Mouse (Mus musculus): Measurements from ENCODE around the gene Eif2ak3.
"Not testable (repeated sequence)": the region's sequence is repeated elsewhere in the genome, so short reads cannot be mapped to it uniquely, and the experiment has no call there.

The Eif2ak3 gene

GRCm38 (mm10) chr6:70844002-70844804 is at the start of gene Eif2ak3:
Eif2ak3 (plus strand) TSS chr6:70844515.
- peak; percentile 98 for DNase-seq

GRCm38 (mm10) chr6:70796940-70797339 is 47.4 kb upstream of the Eif2ak3 start:
- no peak for DNase-seq

- DNase-seq: peak; percentile 48
Measured at GRCm38 (mm10) chr6:70797581-70798251, 46.6 kb upstream of the Eif2ak3 start.

- DNase-seq: peak; percentile 30
Measured at GRCm38 (mm10) chr6:70804632-70805031, 39.7 kb upstream of the Eif2ak3 start.

GRCm38 (mm10) chr6:70805267-70805666 is 39.0 kb upstream of the Eif2ak3 start:
- peak; percentile 64 for DNase-seq

GRCm38 (mm10) chr6:70805820-70806513 is 38.3 kb upstream of the Eif2ak3 start:
- peak; percentile 57 for DNase-seq

GRCm38 (mm10) chr6:70806514-70806912 is 37.8 kb upstream of the Eif2ak3 start:
- no peak for DNase-seq

GRCm38 (mm10) chr6:70810524-70810923 is 33.8 kb upstream of the Eif2ak3 start:
- DNase-seq: no peak

- peak; percentile 69 for DNase-seq
Measured at GRCm38 (mm10) chr6:70811557-70812525, 32.5 kb upstream of the Eif2ak3 start.

- DNase-seq: no peak
Measured at GRCm38 (mm10) chr6:70812526-70812895, 31.8 kb upstream of the Eif2ak3 start.

- no peak for DNase-seq
Measured at GRCm38 (mm10) chr6:70813921-70814628, 30.2 kb upstream of the Eif2ak3 start.

- DNase-seq: no peak
Measured at GRCm38 (mm10) chr6:70814629-70814950, 29.7 kb upstream of the Eif2ak3 start.

- DNase-seq: no peak
Measured at GRCm38 (mm10) chr6:70815471-70815870, 28.8 kb upstream of the Eif2ak3 start.

- no peak for DNase-seq
Measured at GRCm38 (mm10) chr6:70821566-70821965, 22.7 kb upstream of the Eif2ak3 start.

- DNase-seq: no peak
Measured at GRCm38 (mm10) chr6:70822386-70822910, 21.9 kb upstream of the Eif2ak3 start.

- DNase-seq: not testable (repeated sequence)
Measured at GRCm38 (mm10) chr6:70823277-70823676, 21.0 kb upstream of the Eif2ak3 start.

- DNase-seq: peak; percentile 71
Measured at GRCm38 (mm10) chr6:70824085-70824986, 20.0 kb upstream of the Eif2ak3 start.

- no peak for DNase-seq
Measured at GRCm38 (mm10) chr6:70824987-70825337, 19.4 kb upstream of the Eif2ak3 start.

GRCm38 (mm10) chr6:70829451-70829850 is 14.9 kb upstream of the Eif2ak3 start:
- DNase-seq: no peak

- DNase-seq: no peak
Measured at GRCm38 (mm10) chr6:70830552-70830951, 13.8 kb upstream of the Eif2ak3 start.
